Mouse (Mus musculus) stomach, postnatal 0 days (tissue): ENCODE results near the gene Smim22. TPM values are rescaled to one million over a fixed set of nuclear protein-coding genes. Genes with fewer than 3 reads are reported as not detected.

ENCODE experiments used
- ATAC-seq: fragments of 200-750 bp; cut with Nextera tagmentation; 2 replicates; pipeline ENCODE4 v1.8.0; 2017; ENCODE audit not compliant: low FRiP score, low TSS enrichment
- DNase-seq: peaks from one replicate; pipeline ENCODE4 v3.0.0-alpha.2; 2016; ENCODE audit warnings: low spot score
- H3K27ac ChIP-seq: fragments of 300-500 bp; sonication (generic); replicated peaks from 2 replicates; pipeline ENCODE4 v1.5.1; 2014; ENCODE audit warnings: mild to moderate bottlenecking, control low read depth
- H3K27me3 ChIP-seq: fragments of 300-500 bp; sonication (generic); 2 replicates; pipeline ENCODE4 v1.6.1; 2014; ENCODE audit warnings: low read length; ENCODE audit not compliant: control insufficient read depth, insufficient read depth
- H3K36me3 ChIP-seq: fragments of 300-500 bp; sonication (generic); 2 replicates; pipeline ENCODE4 v1.6.1; 2014; ENCODE audit warnings: low read length, mixed read lengths; ENCODE audit not compliant: control insufficient read depth, insufficient read depth
- H3K4me1 ChIP-seq: fragments of 300-500 bp; sonication (generic); replicated peaks from 2 replicates; pipeline ENCODE4 v1.6.1; 2014; ENCODE audit warnings: antibody characterized with exemption; ENCODE audit not compliant: control insufficient read depth, insufficient read depth
- H3K4me2 ChIP-seq: fragments of 300-500 bp; sonication (generic); replicated peaks from 2 replicates; pipeline ENCODE4 v1.6.1; 2014; ENCODE audit warnings: low read depth, mild to moderate bottlenecking, control low read depth, moderate library complexity
- H3K4me3 ChIP-seq: fragments of 300-500 bp; sonication (generic); 2 replicates; pipeline ENCODE4 v1.5.1; 2014; ENCODE audit warnings: low read depth, low read length, control low read depth
- H3K9ac ChIP-seq: fragments of 300-500 bp; sonication (generic); 2 replicates; pipeline ENCODE4 v1.6.1; 2014; ENCODE audit warnings: mild to moderate bottlenecking, low read length, control low read depth, mixed read lengths
- H3K9me3 ChIP-seq: fragments of 300-500 bp; sonication (generic); 2 replicates; pipeline ENCODE4 v1.6.1; 2016; ENCODE audit warnings: low read length; ENCODE audit not compliant: control insufficient read depth
- CTCF ChIP-seq: IDR thresholded peaks from 2 replicates; pipeline ENCODE4 v1.5.1; 2016; ENCODE audit warnings: antibody characterized with exemption, low read depth, mild to moderate bottlenecking, moderate library complexity
- EP300 ChIP-seq: optimal IDR thresholded peaks from 2 replicates; pipeline ENCODE3; 2016; ENCODE audit warnings: antibody characterized with exemption
- WGBS: fragments of 180-500 bp; shearing (Covaris S2); extraction: QIAGEN DNeasy Blood & Tissue Kit; methylation state at CpG from one replicate; pipeline ENCODE4 v1.1.7; 2014; 5-methylcytosine and 5-hydroxymethylcytosine counted together
- polyA plus RNA-seq: library from polyadenylated mRNA; unstranded; fragments of >200 nt; fragmentation: Nextera tagmentation; extraction: Ambion mirVana; gene quantifications from 2 replicates; pipeline ENCODE4 v1.2.1, GENCODE M21; 2015

The Smim22 gene
- polyA plus RNA-seq, 1 experiment from 2014 or later: 112 TPM

DNA sequence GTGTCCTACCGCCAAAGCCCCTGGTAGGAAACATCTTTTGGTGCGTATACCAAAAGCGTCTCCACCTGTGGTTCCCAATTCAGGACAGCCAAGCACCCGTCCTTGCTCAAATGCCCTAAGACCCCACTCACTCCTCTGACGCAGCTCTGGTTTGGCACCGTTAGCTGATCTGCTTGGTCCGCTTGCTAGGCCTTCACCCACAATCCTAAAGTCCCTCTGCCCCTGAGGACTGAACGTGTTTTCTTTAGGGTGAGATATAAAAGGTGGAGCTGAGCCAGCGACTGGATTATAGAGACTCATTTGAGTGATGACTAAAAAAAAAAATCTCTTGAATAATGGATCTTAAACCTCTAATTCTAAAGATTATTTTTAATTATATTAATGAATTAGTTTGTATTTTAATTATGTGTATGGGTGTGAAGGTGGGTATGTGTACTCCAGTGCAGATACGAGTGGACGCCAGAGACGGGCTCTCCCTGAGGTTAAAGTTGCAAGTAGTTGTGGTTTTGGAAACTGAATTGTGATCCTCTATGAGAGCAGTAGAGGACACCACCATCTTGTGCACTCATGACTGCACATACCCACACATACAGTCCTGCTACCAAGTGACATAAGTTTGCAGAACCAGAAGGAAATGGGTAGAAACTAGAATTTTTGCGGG, 42.2 kb upstream of the Smim22 start:
- ATAC-seq (no peak), DNase-seq (no peak)
- H3K4me3 ChIP-seq: peak overlapping the region; percentile 89
- H3K4me1 ChIP-seq: peaks cover 3% of the 10 kb centered on the region; the same call in 1 of the 2 replicates
- peak overlapping the region; percentile 85 for H3K27ac ChIP-seq
- H3K36me3 ChIP-seq: no peaks in the 10 kb centered on the region
- no peaks in the 10 kb centered on the region for H3K9me3 ChIP-seq
- peak overlapping the region; percentile 85 for H3K4me2 ChIP-seq
- TF ChIP-seq CTCF: no peak
- no peak for TF ChIP-seq EP300
- H3K27me3 ChIP-seq: no peaks in the 10 kb centered on the region
- H3K9ac ChIP-seq: peak overlapping the region; percentile 86
- WGBS: 18% methylated on average over 13 of the region's 13 CpGs

DNA sequence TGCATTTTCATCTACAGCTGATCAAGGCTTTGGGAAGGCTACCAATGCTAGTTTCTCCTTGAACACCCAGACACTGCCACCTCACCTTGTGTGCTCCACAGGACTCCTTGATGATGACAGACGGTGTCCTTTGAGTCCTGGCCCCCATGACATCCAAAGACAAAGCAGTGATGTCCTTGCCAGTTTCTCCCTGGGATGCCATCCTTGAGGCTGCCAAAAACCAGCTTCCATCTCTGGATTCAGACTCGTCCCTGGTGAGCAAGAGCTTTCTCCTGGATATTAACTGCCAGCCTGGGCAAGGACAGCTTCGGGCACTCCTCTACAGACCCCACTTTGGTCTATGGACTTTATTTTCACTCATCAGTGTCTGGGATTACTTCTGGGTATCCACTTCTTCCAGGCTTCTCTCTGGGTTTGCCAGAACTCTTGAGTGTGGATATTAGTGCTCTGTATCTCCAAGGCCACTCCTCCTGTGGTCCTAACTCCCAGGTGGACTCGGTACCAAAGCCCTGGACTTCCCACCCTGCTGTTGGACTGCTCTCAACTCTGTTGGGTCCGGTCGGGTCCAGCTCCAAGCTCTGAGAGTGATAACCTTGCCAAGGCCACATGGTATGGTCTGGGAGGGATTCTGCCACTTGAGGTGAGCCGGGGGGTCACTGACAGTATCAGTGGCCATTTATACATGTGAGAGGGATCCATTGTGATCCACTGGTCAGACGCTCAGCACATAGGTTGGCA, 41.5 kb upstream of the Smim22 start:
- TF ChIP-seq CTCF (no peak), EP300 (no peak)
- peak overlapping the region; percentile 85; the same call in 1 of the 2 replicates for H3K4me2 ChIP-seq
- no peaks in the 10 kb centered on the region for H3K9me3 ChIP-seq
- no peak for DNase-seq
- no peak overlapping the region for H3K9ac ChIP-seq
- 89% methylated on average over 8 of the region's 8 CpGs for WGBS
- no peak for ATAC-seq
- no peaks in the 10 kb centered on the region for H3K36me3 ChIP-seq
- H3K27ac ChIP-seq: no peak overlapping the region
- peaks cover 3% of the 10 kb centered on the region; the same call in 1 of the 2 replicates for H3K4me1 ChIP-seq
- H3K4me3 ChIP-seq: no peak overlapping the region
- H3K27me3 ChIP-seq: no peaks in the 10 kb centered on the region

DNA sequence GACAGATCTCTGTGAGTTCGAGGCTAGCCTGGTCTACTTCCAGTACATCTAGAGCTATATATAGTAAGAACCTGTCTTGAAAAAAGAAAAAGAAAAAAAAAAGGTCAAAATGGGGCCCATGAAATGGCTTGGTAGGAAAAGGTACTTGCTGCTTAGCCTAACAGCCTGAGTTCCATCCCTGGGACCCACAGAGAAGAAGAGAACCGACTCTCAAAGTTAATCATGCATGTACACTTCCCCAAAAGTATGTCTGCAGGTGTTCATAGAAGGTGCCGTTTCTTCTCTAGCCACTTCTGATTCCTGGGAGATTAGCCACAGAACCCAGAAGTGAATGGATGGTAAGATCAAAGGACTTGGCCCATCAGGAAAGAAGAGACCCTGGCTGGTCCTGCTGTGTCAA, 38.7 kb upstream of the Smim22 start:
- no peak overlapping the region for H3K4me3 ChIP-seq
- DNase-seq (no peak), ATAC-seq (no peak)
- H3K9me3 ChIP-seq: no peaks in the 10 kb centered on the region
- H3K36me3 ChIP-seq: no peaks in the 10 kb centered on the region
- H3K4me2 ChIP-seq: no peak overlapping the region
- H3K9ac ChIP-seq: no peak overlapping the region
- no peaks in the 10 kb centered on the region for H3K4me1 ChIP-seq
- H3K27me3 ChIP-seq: no peaks in the 10 kb centered on the region
- 83% methylated on average over 3 of the region's 3 CpGs for WGBS
- TF ChIP-seq EP300 (no peak), CTCF (no peak)
- no peak overlapping the region for H3K27ac ChIP-seq

DNA sequence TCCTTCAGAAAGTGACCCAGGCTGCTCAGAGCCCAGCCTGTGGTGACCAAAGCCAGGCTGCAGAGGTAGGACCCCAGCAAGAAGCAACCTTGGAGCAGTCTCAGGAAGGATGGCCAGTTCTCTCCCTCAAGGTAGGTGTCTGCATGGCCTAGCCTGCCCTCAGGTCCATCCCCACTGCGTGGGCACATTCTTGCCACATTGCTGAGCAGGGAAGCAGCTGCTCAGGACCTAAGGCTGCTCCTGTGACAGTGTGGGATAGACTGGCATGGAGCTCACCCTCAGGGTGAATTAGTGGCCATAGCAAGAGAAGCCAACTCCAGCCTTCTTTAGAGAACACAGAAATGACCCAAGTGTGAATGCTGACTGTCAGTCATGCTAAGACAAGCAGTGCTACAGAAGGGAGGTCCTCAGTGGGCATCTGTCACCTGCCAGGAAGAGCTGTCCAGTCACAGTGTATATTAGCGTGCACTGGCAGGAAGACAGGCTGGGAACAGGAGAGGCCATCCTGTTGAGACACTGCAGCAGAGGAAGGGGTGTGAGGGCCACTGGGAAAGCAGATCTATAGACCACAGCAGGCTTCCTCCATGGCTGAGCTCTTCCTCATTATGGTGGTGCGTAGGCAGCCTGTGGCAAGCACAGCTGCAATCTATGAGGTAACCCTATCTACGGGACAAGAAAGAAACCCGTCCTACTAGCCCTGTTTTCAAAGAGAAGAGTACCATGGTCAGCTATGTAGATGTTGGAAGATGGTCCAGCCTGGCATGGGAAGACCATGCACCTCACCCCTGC, 37.8 kb upstream of the Smim22 start:
- H3K9me3 ChIP-seq: no peaks in the 10 kb centered on the region
- H3K9ac ChIP-seq: no peak overlapping the region
- no peaks in the 10 kb centered on the region for H3K4me1 ChIP-seq
- TF ChIP-seq EP300 (no peak), CTCF (no peak)
- H3K36me3 ChIP-seq: no peaks in the 10 kb centered on the region
- DNase-seq (no peak), ATAC-seq (no peak)
- no peak overlapping the region for H3K27ac ChIP-seq
- no peak overlapping the region for H3K4me3 ChIP-seq
- H3K27me3 ChIP-seq: no peaks in the 10 kb centered on the region
- 79% methylated on average over 5 of the region's 5 CpGs for WGBS
- no peak overlapping the region for H3K4me2 ChIP-seq

DNA sequence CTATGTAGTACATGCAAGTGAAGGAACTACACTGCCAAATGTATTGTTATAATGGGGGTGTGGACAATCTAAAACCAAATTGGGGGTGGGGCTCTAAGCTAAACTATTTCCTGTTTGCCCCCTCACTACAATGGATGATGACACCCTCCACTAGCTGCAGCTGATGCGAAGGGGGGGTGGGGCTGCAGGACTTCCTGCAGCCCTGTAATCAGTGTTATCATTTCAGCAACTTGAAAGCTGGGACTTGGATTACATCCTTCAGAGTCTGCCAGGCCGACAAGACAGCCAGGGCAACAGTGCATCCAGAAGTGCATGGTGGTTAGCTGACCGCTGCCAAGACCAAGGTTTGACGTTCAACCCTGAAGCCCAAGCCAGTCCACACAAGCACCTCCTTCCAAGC, 35.5 kb upstream of the Smim22 start:
- no peak overlapping the region for H3K27ac ChIP-seq
- no peak overlapping the region for H3K4me2 ChIP-seq
- no peaks in the 10 kb centered on the region for H3K9me3 ChIP-seq
- no peak overlapping the region for H3K9ac ChIP-seq
- H3K4me3 ChIP-seq: no peak overlapping the region
- no peaks in the 10 kb centered on the region for H3K36me3 ChIP-seq
- 76% methylated on average over 4 of the region's 4 CpGs for WGBS
- TF ChIP-seq CTCF: no peak
- no peak for TF ChIP-seq EP300
- no peak for ATAC-seq
- H3K4me1 ChIP-seq: no peaks in the 10 kb centered on the region
- no peaks in the 10 kb centered on the region for H3K27me3 ChIP-seq
- DNase-seq: no peak
